Mouse (Mus musculus): Measurements from ENCODE around the gene Fcer1g. TPM values are rescaled to one million over a fixed set of nuclear protein-coding genes. Genes with fewer than 3 reads are reported as not detected.

The Fcer1g gene
- polyA plus RNA-seq, 1 experiment = 40.7 TPM

DNA sequence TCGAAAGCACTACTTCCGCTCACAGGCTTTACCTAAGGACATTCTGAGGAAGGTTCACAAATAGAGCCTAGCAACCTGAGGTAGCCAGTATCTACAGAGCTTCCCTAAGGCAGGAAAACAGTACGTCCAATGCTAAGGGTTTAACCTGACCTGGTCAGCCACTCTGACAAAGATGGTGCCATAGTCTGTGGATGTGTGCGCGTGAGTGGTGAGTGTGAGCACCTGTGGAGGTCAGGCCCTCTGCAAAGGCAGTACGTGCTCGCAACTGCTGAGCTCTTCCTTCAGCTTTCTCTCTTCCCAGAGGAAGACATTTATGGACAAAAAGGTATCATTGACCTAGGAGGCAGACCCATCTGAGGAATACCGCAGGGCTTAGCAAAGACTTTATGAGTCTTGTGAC lies 44.3 kb upstream of the Fcer1g start:
- H3K4me1 ChIP-seq (ENCODE audit: control insufficient read depth, insufficient read depth, low read length) = no peaks in the 10 kb centered on the region
- TF ChIP-seq CTCF (IDR thresholded peaks at IDR 0.05; ENCODE audit: extremely low read depth, insufficient read depth, low read length) (no peak), POLR2A (IDR thresholded peaks at IDR 0.05; ENCODE audit: extremely low read depth, insufficient read depth, low read length) (no peak)
- H3K4me3 ChIP-seq (ENCODE audit: insufficient read depth, low read length) = no peak overlapping the region
- H3K27ac ChIP-seq (ENCODE audit: insufficient read depth, low read length) = no peak overlapping the region

DNA sequence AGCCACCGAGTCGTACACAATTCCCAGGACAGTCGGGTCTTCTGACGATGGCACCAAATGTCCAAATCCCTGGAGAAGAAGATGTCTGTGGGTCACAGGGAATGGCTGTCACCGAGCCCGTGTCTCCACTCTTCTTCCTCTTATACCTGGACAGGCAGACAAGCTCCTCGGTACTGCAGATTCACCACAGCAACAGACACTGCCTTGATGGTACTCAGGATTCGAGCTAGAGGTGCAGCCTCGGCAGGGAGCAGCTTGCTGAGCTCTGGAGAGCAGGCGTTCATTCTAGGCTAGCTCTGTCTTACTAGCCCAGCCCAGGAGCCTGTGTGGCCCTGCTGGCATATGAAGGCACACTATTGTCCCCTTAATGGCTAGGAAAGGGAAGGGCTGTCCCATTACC lies 43.6 kb upstream of the Fcer1g start:
- no peak for TF ChIP-seq POLR2A (IDR thresholded peaks at IDR 0.05; ENCODE audit: extremely low read depth, insufficient read depth, low read length)
- TF ChIP-seq CTCF (IDR thresholded peaks at IDR 0.05; ENCODE audit: extremely low read depth, insufficient read depth, low read length) = no peak
- no peak overlapping the region for H3K4me3 ChIP-seq (ENCODE audit: insufficient read depth, low read length)
- no peak overlapping the region for H3K27ac ChIP-seq (ENCODE audit: insufficient read depth, low read length)
- H3K4me1 ChIP-seq (ENCODE audit: control insufficient read depth, insufficient read depth, low read length) = no peaks in the 10 kb centered on the region

- no peak overlapping the region for H3K27ac ChIP-seq (ENCODE audit: insufficient read depth, low read length)
- H3K4me3 ChIP-seq (ENCODE audit: insufficient read depth, low read length) = no peak overlapping the region
- H3K4me1 ChIP-seq (ENCODE audit: control insufficient read depth, insufficient read depth, low read length) = peaks cover 3% of the 10 kb centered on the region; the same call in 1 of the 2 replicates
- TF ChIP-seq POLR2A (IDR thresholded peaks at IDR 0.05; ENCODE audit: extremely low read depth, insufficient read depth, low read length) (no peak), CTCF (IDR thresholded peaks at IDR 0.05; ENCODE audit: extremely low read depth, insufficient read depth, low read length) (no peak)
Measured at GRCm38 (mm10) chr1:171276110-171276748, 42.1 kb upstream of the Fcer1g start.

DNA sequence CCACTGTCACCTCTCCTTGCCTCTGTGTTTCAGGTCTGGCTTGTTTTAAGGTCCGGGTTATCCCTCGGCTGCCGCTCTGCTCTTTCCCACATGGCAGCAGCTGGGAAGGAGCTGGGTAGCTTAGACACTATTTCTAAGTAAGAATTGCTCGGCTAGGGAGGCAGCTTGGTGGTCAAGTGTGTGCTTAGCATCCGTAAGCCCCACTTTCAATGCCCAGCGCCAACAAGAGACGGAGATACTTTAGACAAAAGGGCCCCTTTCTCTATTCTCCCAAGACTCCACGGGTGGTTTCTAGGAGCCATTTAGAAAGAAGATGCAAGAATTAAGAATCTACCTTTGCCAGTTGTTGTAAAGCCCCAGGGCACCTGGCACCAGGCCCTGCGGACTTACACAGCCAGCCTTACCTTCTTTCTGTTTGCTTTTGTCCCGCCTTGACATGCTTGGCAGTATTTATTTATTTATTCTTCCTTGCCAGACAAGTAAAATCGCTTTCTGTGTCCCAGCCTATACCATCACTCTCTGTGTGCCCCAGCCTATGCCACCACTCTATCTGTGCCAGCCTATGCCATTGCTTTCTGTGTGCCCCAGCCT lies 41.1 kb upstream of the Fcer1g start:
- Histone ChIP-seq H3K4me1 (ENCODE audit: control insufficient read depth, insufficient read depth, low read length) (peaks cover 7% of the 10 kb centered on the region; the same call in 1 of the 2 replicates), H3K27ac (ENCODE audit: insufficient read depth, low read length) (no peak overlapping the region), H3K4me3 (ENCODE audit: insufficient read depth, low read length) (no peak overlapping the region)
- TF ChIP-seq POLR2A (IDR thresholded peaks at IDR 0.05; ENCODE audit: extremely low read depth, insufficient read depth, low read length) (no peak), CTCF (IDR thresholded peaks at IDR 0.05; ENCODE audit: extremely low read depth, insufficient read depth, low read length) (no peak)

GRCm38 (mm10) chr1:171274171-171274570 lies 40.0 kb upstream of the Fcer1g start:
- Histone ChIP-seq H3K4me3 (ENCODE audit: insufficient read depth, low read length) (no peak overlapping the region), H3K4me1 (ENCODE audit: control insufficient read depth, insufficient read depth, low read length) (peaks cover 7% of the 10 kb centered on the region; the same call in 1 of the 2 replicates), H3K27ac (ENCODE audit: insufficient read depth, low read length) (no peak overlapping the region)
- TF ChIP-seq POLR2A (IDR thresholded peaks at IDR 0.05; ENCODE audit: extremely low read depth, insufficient read depth, low read length) = no peak
- TF ChIP-seq CTCF (IDR thresholded peaks at IDR 0.05; ENCODE audit: extremely low read depth, insufficient read depth, low read length) = no peak

- Histone ChIP-seq H3K4me1 (ENCODE audit: control insufficient read depth, insufficient read depth, low read length) (peaks cover 7% of the 10 kb centered on the region; the same call in 1 of the 2 replicates), H3K4me3 (ENCODE audit: insufficient read depth, low read length) (no peak overlapping the region), H3K27ac (ENCODE audit: insufficient read depth, low read length) (no peak overlapping the region)
- TF ChIP-seq CTCF (IDR thresholded peaks at IDR 0.05; ENCODE audit: extremely low read depth, insufficient read depth, low read length) (no peak), POLR2A (IDR thresholded peaks at IDR 0.05; ENCODE audit: extremely low read depth, insufficient read depth, low read length) (no peak)
Measured at GRCm38 (mm10) chr1:171272086-171272485, 37.9 kb upstream of the Fcer1g start.

DNA sequence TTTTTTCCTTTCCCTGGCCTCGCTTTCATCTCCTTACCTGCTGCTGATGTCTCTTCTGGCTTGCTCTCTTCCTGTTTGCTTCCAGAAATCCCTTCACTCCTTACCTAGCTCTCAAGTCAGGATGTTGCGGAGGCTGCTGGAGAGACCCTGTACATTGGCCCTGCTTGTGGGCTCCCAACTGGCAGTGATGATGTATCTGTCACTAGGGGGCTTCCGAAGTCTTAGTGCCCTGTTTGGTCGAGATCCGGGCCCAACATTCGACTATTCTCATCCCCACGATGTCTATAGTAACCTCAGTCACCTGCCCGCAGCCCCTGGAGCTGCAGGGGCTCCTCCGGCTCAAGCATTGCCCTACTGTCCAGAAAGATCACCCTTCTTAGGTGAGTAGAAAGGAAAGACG lies 37.5 kb upstream of the Fcer1g start:
- TF ChIP-seq POLR2A (IDR thresholded peaks at IDR 0.05; ENCODE audit: extremely low read depth, insufficient read depth, low read length) (no peak), CTCF (IDR thresholded peaks at IDR 0.05; ENCODE audit: extremely low read depth, insufficient read depth, low read length) (no peak)
- Histone ChIP-seq H3K4me3 (ENCODE audit: insufficient read depth, low read length) (peak overlapping the region; percentile 95; the same call in 1 of the 2 replicates), H3K27ac (ENCODE audit: insufficient read depth, low read length) (no peak overlapping the region), H3K4me1 (ENCODE audit: control insufficient read depth, insufficient read depth, low read length) (peaks cover 7% of the 10 kb centered on the region; the same call in 1 of the 2 replicates)

- H3K4me1 ChIP-seq (ENCODE audit: control insufficient read depth, insufficient read depth, low read length) = peaks cover 7% of the 10 kb centered on the region; the same call in 1 of the 2 replicates
- H3K27ac ChIP-seq (ENCODE audit: insufficient read depth, low read length) = no peak overlapping the region
- peak overlapping the region; percentile 95 for H3K4me3 ChIP-seq (ENCODE audit: insufficient read depth, low read length)
- TF ChIP-seq POLR2A (IDR thresholded peaks at IDR 0.05; ENCODE audit: extremely low read depth, insufficient read depth, low read length) (no peak), CTCF (IDR thresholded peaks at IDR 0.05; ENCODE audit: extremely low read depth, insufficient read depth, low read length) (no peak)
Measured at GRCm38 (mm10) chr1:171271196-171271595, 37.0 kb upstream of the Fcer1g start.

DNA sequence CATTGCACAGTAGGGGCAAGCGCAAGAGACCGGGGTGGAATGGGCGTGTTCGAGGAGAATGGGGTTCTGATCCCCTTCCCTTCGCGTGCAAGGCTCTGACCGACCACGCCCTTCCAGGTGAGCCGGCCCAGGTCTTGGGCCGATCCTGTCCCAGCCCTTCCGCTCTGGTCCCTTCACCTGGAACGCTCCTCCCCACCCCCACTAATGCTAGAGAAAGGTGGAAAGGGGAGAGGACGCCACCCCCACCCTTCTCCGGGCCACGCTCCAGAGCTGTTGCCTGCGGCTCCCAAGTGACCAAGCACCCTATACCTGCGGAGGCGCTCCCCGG lies 36.4 kb upstream of the Fcer1g start:
- peaks cover 7% of the 10 kb centered on the region; the same call in 1 of the 2 replicates for H3K4me1 ChIP-seq (ENCODE audit: control insufficient read depth, insufficient read depth, low read length)
- H3K4me3 ChIP-seq (ENCODE audit: insufficient read depth, low read length) = peak overlapping the region; percentile 95
- peak overlapping the region; percentile 54; the same call in 1 of the 2 replicates for H3K27ac ChIP-seq (ENCODE audit: insufficient read depth, low read length)
- no peak for TF ChIP-seq CTCF (IDR thresholded peaks at IDR 0.05; ENCODE audit: extremely low read depth, insufficient read depth, low read length)
- TF ChIP-seq POLR2A (IDR thresholded peaks at IDR 0.05; ENCODE audit: extremely low read depth, insufficient read depth, low read length) = no peak

All from cortical plate, adult 2 months (tissue).